Mouse (Mus musculus) limb, embryonic 10.5 days (tissue): Measurements from ENCODE around the gene Kcnk15. TPM values are rescaled to one million over a fixed set of nuclear protein-coding genes. Genes with fewer than 3 reads are reported as not detected.

ENCODE experiments used
- DNase-seq: peaks from one replicate; pipeline ENCODE4 v3.0.0-alpha.2; 2017; ENCODE audit warnings: low spot score
- H3K27ac ChIP-seq: fragments of 300-500 bp; sonication (generic); 2 replicates; pipeline ENCODE4 v1.5.1; 2016; ENCODE audit warnings: mild to moderate bottlenecking
- H3K27me3 ChIP-seq: fragments of 300-500 bp; sonication (generic); 2 replicates; pipeline ENCODE4 v1.6.1; 2016; ENCODE audit warnings: low read depth, mild to moderate bottlenecking; ENCODE audit not compliant: poor library complexity, severe bottlenecking
- H3K36me3 ChIP-seq: fragments of 300-500 bp; sonication (generic); 2 replicates; pipeline ENCODE4 v1.6.1; 2016; ENCODE audit warnings: mild to moderate bottlenecking, moderate library complexity
- H3K4me1 ChIP-seq: fragments of 300-500 bp; sonication (generic); 2 replicates; pipeline ENCODE4 v1.6.1; 2016
- H3K4me3 ChIP-seq: fragments of 300-500 bp; sonication (generic); 2 replicates; pipeline ENCODE4 v1.5.1; 2016; ENCODE audit warnings: mild to moderate bottlenecking, moderate library complexity
- H3K9me3 ChIP-seq: fragments of 300-500 bp; sonication (generic); replicated peaks from 2 replicates; pipeline ENCODE4 v1.6.1; 2016; ENCODE audit warnings: mild to moderate bottlenecking
- WGBS: fragments of 180-500 bp; shearing (Covaris S2); methylation state at CpG from one replicate; pipeline ENCODE4 v1.1.7; 2016; 5-methylcytosine and 5-hydroxymethylcytosine counted together
- polyA plus RNA-seq: library from polyadenylated mRNA; unstranded; fragments of >200 nt; fragmentation: Nextera tagmentation; extraction: Ambion mirVana; gene quantifications from 2 replicates; pipeline ENCODE4 v1.2.1, GENCODE M21; 2016

Kcnk15 gene
- polyA plus RNA-seq, 1 experiment from 2014 or later: not detected

DNA sequence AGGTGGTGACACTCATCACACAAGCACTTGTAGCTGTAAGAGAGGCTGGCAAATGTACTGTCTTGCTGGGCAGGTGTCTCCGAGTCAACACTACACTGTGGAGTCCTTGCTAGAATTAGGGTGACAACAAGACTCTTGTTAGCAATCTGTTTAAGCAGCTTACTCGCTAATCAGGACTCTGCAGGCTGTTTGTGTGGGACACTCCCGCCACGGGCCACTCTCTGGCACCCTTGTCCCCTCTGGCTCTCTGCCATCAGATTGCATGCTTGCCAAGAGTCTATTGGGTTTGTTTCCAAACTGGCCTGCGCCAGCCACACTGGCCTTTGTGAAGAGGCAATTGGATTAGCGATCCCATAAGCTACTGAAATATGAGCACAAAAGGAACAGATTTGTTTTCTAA, 13.9 kb upstream of the Kcnk15 start:
- Histone ChIP-seq H3K9me3 (no peaks in the 10 kb centered on the region), H3K27ac (no peak overlapping the region), H3K36me3 (no peaks in the 10 kb centered on the region), H3K4me3 (no peak overlapping the region), H3K27me3 (0 out of 2 replicates have a peak, but pooled peaks cover 6% of the 10 kb centered on the region), H3K4me1 (no peaks in the 10 kb centered on the region)
- 80% methylated on average over 6 of the region's 6 CpGs for WGBS
- no peak for DNase-seq

DNA sequence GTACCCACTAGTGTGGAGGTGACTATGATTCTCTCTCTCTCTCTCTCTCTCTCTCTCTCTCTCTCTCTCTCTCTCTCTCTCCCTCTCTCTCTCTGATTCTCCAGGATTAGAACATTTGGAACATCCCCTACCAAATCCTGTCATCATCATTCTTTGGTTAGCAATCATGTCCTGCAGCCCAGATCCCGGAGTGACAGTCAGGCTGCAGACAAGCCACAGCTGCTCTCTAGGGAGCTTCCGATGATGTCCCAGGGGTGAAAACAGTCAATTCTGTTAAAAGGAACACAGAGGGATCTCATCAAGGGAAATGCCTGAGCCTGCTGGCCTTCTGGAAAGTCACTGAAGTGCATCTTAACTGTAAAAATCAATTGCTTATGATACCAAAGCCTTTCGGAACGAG, 11.4 kb upstream of the Kcnk15 start:
- Histone ChIP-seq H3K27ac (no peak overlapping the region), H3K4me1 (no peaks in the 10 kb centered on the region), H3K4me3 (no peak overlapping the region), H3K9me3 (no peaks in the 10 kb centered on the region), H3K27me3 (0 out of 2 replicates have a peak, but pooled peaks cover 6% of the 10 kb centered on the region), H3K36me3 (no peaks in the 10 kb centered on the region)
- WGBS: 80% methylated on average over 4 of the region's 4 CpGs
- DNase-seq: no peak

DNA sequence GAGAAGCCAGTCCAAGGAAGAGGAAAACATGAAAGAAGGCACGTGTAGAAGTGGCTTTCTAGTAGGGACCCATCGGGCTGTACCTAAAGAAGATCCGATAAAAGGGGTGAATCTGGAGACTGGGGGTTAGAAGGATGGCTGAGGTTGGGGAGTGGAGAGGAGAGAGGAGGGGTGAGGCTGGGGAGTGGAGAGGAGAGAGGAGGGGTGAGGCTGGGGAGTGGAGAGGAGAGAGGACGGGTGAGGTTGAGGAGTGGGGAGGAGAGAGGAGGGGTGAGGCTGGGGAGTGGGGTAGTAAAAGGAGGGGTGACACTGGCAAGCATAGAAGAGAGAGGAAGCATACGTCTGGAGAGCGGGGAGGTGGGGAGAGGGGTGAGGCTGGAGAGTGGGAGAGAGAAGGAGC, 3.8 kb downstream of the Kcnk15 start:
- no peaks in the 10 kb centered on the region for H3K9me3 ChIP-seq
- 77% methylated on average over 6 of the region's 6 CpGs for WGBS
- H3K27me3 ChIP-seq: peaks cover 100% of the 10 kb centered on the region

GRCm38 (mm10) chr2:163858254-163858947, 5.0 kb downstream of the Kcnk15 start:
- H3K4me3 ChIP-seq: peak overlapping the region; percentile 22; the same call in 1 of the 2 replicates

More for the DNA sequence above, 3.8 kb downstream of the Kcnk15 start:
- no peak for DNase-seq
- Histone ChIP-seq H3K4me1 (peaks cover 16% of the 10 kb centered on the region), H3K4me3 (no peak overlapping the region), H3K27ac (no peak overlapping the region), H3K36me3 (no peaks in the 10 kb centered on the region)

GRCm38 (mm10) chr2:163865311-163865710, 11.9 kb downstream of the Kcnk15 start:
- H3K36me3 ChIP-seq: no peaks in the 10 kb centered on the region
- H3K9me3 ChIP-seq: no peaks in the 10 kb centered on the region
- peaks cover 26% of the 10 kb centered on the region for H3K4me1 ChIP-seq
- no peak overlapping the region for H3K4me3 ChIP-seq
- H3K27ac ChIP-seq: no peak overlapping the region
- H3K27me3 ChIP-seq: peaks cover 90% of the 10 kb centered on the region
- 94% methylated on average over 5 of the region's 5 CpGs for WGBS
- DNase-seq: no peak

More at GRCm38 (mm10) chr2:163858254-163858947, 5.0 kb downstream of the Kcnk15 start:
- Histone ChIP-seq H3K9me3 (no peaks in the 10 kb centered on the region), H3K27me3 (peaks cover 100% of the 10 kb centered on the region), H3K4me1 (peaks cover 18% of the 10 kb centered on the region), H3K27ac (no peak overlapping the region), H3K36me3 (no peaks in the 10 kb centered on the region)
- peak; percentile 82 for DNase-seq
- WGBS: 16% methylated on average over 50 of the region's 50 CpGs

DNA sequence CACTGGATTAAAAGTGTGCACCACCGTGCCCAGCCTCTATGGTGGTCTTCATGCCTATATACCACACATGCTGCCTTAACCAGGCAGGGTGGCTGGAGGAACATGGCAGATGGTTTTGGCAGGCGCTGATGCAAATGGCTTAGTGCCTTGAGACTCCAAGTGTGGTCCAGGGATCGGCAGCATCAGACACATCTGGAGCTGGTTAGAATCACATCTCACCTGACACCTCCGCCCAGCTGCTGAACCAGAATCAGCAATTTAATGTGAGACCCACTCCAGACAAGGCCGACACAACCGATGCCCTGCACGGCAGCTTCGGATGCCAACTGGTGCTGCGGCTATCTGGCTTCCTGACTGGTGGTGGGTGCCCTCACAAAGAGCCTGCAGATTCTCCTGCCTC, 12.6 kb downstream of the Kcnk15 start:
- H3K27me3 ChIP-seq: peaks cover 88% of the 10 kb centered on the region
- no peaks in the 10 kb centered on the region for H3K36me3 ChIP-seq
- 34% methylated on average over 9 of the region's 9 CpGs for WGBS
- no peaks in the 10 kb centered on the region for H3K9me3 ChIP-seq
- peaks cover 33% of the 10 kb centered on the region for H3K4me1 ChIP-seq
- H3K4me3 ChIP-seq: no peak overlapping the region
- H3K27ac ChIP-seq: no peak overlapping the region
- peak; percentile 78 for DNase-seq

GRCm38 (mm10) chr2:163869783-163870182, 16.3 kb downstream of the Kcnk15 start:
- Histone ChIP-seq H3K36me3 (no peaks in the 10 kb centered on the region), H3K27ac (no peak overlapping the region), H3K9me3 (no peaks in the 10 kb centered on the region), H3K4me3 (no peak overlapping the region), H3K4me1 (peaks cover 31% of the 10 kb centered on the region), H3K27me3 (peaks cover 58% of the 10 kb centered on the region)
- WGBS: 58% methylated on average over 5 of the region's 5 CpGs
- no peak for DNase-seq

GRCm38 (mm10) chr2:163871266-163871665, 17.8 kb downstream of the Kcnk15 start:
- Histone ChIP-seq H3K36me3 (no peaks in the 10 kb centered on the region), H3K27me3 (peaks cover 51% of the 10 kb centered on the region), H3K9me3 (no peaks in the 10 kb centered on the region), H3K4me3 (no peak overlapping the region), H3K4me1 (peaks cover 21% of the 10 kb centered on the region), H3K27ac (no peak overlapping the region)
- WGBS: 81% methylated on average over 4 of the region's 4 CpGs
- DNase-seq: no peak

DNA sequence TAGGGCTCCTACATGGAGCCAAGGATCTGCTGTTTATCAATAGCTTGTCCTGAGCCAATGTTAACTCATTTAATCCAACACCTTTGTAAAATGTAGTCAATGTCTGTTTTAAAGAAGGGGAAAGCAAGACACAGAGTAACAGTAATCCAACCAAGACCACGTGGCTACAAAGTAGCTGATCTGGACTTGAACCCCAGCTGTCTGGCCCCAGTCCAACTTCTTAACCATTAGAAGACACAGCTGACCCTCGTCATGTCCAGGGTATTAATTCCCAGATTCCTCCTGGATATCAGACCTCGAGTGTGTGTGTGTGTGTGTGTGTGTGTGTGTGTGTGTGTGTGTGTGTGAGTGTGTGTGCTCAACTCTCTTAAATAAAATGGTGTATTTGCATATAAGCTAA, 18.5 kb downstream of the Kcnk15 start:
- peaks cover 14% of the 10 kb centered on the region for H3K4me1 ChIP-seq
- no peak for DNase-seq
- no peak overlapping the region for H3K4me3 ChIP-seq
- H3K36me3 ChIP-seq: no peaks in the 10 kb centered on the region
- WGBS: 83% methylated on average over 3 of the region's 3 CpGs
- no peaks in the 10 kb centered on the region for H3K9me3 ChIP-seq
- H3K27ac ChIP-seq: no peak overlapping the region
- H3K27me3 ChIP-seq: peaks cover 44% of the 10 kb centered on the region

DNA sequence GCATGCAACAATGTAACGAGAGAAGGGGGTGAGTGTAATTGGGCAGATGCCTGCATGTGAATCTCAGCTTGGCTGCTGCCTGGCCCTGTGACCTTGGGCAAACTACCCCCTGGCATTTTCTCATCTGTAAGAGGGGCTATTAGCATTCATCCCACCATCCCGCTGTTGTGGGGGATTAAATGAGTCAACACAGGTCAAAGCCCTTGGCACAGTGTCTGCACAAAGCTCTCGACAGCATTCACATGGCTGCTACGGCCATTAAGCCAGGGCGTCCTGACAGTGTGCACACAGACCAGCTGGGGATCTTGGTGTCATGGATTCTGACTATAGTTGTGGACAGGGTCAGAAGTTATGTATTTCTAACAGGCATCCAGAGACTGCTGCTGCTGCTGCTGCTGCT, 21.4 kb downstream of the Kcnk15 start:
- Histone ChIP-seq H3K27ac (no peak overlapping the region), H3K36me3 (no peaks in the 10 kb centered on the region), H3K27me3 (peaks cover 20% of the 10 kb centered on the region), H3K9me3 (no peaks in the 10 kb centered on the region), H3K4me1 (peaks cover 12% of the 10 kb centered on the region), H3K4me3 (no peak overlapping the region)
- 64% methylated on average over 5 of the region's 5 CpGs for WGBS
- DNase-seq: no peak

- whole genome bisulfite sequencing: 86% methylated on average over 7 of the region's 7 CpGs
- H3K4me1 ChIP-seq: peaks cover 6% of the 10 kb centered on the region
- no peaks in the 10 kb centered on the region for H3K36me3 ChIP-seq
- H3K27ac ChIP-seq: no peak overlapping the region
- no peak for DNase-seq
- no peaks in the 10 kb centered on the region for H3K9me3 ChIP-seq
- peaks cover 14% of the 10 kb centered on the region for H3K27me3 ChIP-seq
- H3K4me3 ChIP-seq: no peak overlapping the region
Measured at GRCm38 (mm10) chr2:163875484-163875883, 22.0 kb downstream of the Kcnk15 start.

- Histone ChIP-seq H3K27me3 (peaks cover 4% of the 10 kb centered on the region; the same call in 1 of the 2 replicates), H3K4me1 (no peaks in the 10 kb centered on the region)
- 82% methylated on average over 14 of the region's 14 CpGs for WGBS
Measured at GRCm38 (mm10) chr2:163876830-163877498, 23.5 kb downstream of the Kcnk15 start.

DNA sequence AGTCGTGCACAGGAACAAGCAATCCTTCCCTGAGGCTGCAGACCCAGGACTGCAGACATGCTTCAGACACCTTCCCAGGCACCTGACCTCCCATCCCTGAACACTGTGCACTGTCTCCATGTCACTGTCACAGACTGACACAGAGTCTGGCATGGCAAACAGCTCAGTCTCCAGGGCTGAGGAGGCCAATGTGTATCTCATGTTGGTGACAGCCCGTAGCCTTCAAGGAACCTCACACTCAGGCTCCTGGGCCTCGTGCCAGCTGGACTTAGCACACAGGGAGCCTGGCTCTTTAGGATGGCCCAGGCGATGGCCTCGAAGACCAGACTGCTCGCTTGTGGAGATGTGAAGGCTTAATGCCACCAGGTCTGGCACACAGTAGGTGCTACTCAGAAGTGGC, 27.4 kb downstream of the Kcnk15 start:
- Histone ChIP-seq H3K27me3 (peaks cover 18% of the 10 kb centered on the region; the same call in 1 of the 2 replicates), H3K4me3 (no peak overlapping the region), H3K9me3 (no peaks in the 10 kb centered on the region), H3K36me3 (no peaks in the 10 kb centered on the region), H3K4me1 (no peaks in the 10 kb centered on the region), H3K27ac (no peak overlapping the region)
- 88% methylated on average over 6 of the region's 6 CpGs for WGBS
- no peak for DNase-seq

More at GRCm38 (mm10) chr2:163876830-163877498, 23.5 kb downstream of the Kcnk15 start:
- DNase-seq: no peak
- Histone ChIP-seq H3K4me3 (no peak overlapping the region), H3K36me3 (no peaks in the 10 kb centered on the region), H3K27ac (no peak overlapping the region), H3K9me3 (no peaks in the 10 kb centered on the region)
